Mouse (Mus musculus) spleen, postnatal 14 days (tissue): ENCODE data around the gene Rnf114.

Source experiments
- DNase-seq, 2 experiments: peaks; one replicate each; pipeline ENCODE4 v3.0.0; 2021 to 2022; ENCODE audit warnings: low spot score in 2 of 2

Gene Rnf114

DNA sequence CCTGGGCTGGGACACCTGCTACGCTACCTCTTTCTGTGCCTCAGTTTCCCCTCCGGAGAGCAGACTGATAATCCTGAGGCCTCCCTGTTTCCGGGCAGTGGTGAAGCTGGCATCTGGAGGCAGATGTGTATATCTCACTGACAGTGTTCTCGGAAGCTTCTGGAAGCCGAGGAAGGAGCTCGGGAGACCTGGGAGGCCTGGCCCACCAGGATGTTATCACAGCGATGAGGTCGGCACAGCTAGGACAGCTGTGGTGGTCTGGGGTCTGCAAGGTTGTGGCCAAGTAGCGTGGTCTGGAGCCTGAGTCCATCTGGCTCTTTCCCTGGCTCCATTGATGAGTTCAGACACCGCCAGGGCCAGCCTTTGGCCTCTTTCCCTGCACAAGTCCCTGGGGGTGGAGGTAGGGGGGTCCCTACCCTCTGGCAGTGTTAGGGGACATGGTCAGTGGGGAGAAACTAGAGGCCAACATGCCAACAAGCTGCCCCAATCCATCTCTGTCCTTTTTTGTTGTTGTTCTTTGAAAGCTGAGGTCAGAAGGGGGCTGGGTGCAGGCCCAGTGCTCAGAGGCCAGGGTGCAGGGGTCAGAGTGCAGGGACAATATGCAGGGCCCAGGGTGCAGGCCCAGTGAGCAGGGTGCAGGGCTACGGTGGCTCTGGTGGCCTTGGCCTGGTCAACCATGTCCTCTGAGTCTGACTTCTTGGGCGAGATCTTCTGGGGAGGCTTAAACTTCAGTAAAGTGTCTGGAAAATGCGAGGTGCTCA lies 72.3 kb downstream of the Rnf114 start:
- DNase-seq = no peak

DNA sequence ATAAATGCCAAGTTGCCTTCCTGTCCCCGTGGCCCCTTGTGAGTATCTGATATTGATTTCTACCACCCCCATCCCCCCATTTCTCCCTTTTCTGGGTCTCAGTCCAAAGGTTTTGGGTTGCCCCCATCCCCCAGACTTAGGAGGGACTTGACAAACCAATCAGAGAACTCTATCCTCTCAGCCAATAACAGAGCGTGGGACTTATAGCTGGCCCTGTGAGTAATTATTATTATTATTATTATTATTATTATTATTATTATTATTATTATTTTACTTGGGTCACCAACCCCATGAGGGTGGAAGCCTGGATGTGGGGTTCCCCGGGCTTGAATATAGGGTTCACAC lies 72.8 kb downstream of the Rnf114 start:
- no peak for DNase-seq

DNA sequence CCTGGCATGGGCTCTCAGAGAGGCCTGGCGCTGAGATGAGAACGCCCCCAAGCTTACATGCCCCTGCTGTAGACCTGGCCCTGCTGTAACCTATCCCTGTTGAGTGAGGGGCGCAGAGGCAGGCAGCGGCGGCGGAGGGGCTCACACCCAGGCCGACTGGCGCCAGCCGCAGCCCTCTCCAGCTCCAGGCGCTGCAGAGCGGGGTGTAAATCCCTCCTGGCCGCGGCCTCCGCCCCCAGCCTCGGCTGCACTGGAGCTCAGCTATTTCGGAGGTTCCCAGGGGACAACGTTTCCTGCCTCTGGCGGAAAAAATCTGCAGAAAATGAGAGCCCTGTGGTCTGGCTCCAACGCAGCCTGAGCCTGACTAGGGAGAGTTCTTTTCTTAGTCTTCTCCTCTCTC lies 73.2 kb downstream of the Rnf114 start:
- DNase-seq = no peak
